Mouse (Mus musculus) intestine, embryonic 16.5 days (tissue): ENCODE data around the gene Mrps18b. TPM values are rescaled to one million over a fixed set of nuclear protein-coding genes. Genes with fewer than 3 reads are reported as not detected.
"Not testable (repeated sequence)": the region's sequence is repeated elsewhere in the genome, so short reads cannot be mapped to it uniquely, and the experiment has no call there.

Experiments
- ATAC-seq: fragments of 200-750 bp; cut with Nextera tagmentation; 2 replicates; pipeline ENCODE4 v1.8.0; 2017; ENCODE audit warnings: moderate TSS enrichment, moderate library complexity
- H3K27ac ChIP-seq: fragments of 300-500 bp; sonication (generic); 2 replicates; pipeline ENCODE4 v1.5.1; 2014; ENCODE audit warnings: mild to moderate bottlenecking, low read length
- H3K27me3 ChIP-seq: fragments of 300-500 bp; sonication (generic); replicated peaks from 2 replicates; pipeline ENCODE4 v1.6.1; 2014; ENCODE audit warnings: low read length, control low read depth, mixed read lengths; ENCODE audit not compliant: control insufficient read depth, insufficient read depth
- H3K36me3 ChIP-seq: fragments of 300-500 bp; sonication (generic); 2 replicates; pipeline ENCODE4 v1.6.1; 2014; ENCODE audit warnings: low read length, control low read depth; ENCODE audit not compliant: control insufficient read depth, insufficient read depth
- H3K4me1 ChIP-seq: fragments of 300-500 bp; sonication (generic); 2 replicates; pipeline ENCODE4 v1.6.1; 2014; ENCODE audit warnings: low read length, control low read depth, mixed read lengths; ENCODE audit not compliant: control insufficient read depth, insufficient read depth
- H3K4me2 ChIP-seq: fragments of 300-500 bp; sonication (generic); 2 replicates; pipeline ENCODE4 v1.6.1; 2014; ENCODE audit warnings: low read depth, low read length, control low read depth
- H3K4me3 ChIP-seq: fragments of 300-500 bp; sonication (generic); 2 replicates; pipeline ENCODE4 v1.5.1; 2014; ENCODE audit warnings: mild to moderate bottlenecking, low read length
- H3K9ac ChIP-seq: fragments of 300-500 bp; sonication (generic); 2 replicates; pipeline ENCODE4 v1.6.1; 2014; ENCODE audit warnings: low read depth, low read length
- H3K9me3 ChIP-seq: fragments of 300-500 bp; sonication (generic); 2 replicates; pipeline ENCODE4 v1.6.1; 2016; ENCODE audit warnings: low read length, control low read depth; ENCODE audit not compliant: control insufficient read depth
- WGBS: fragments of 180-500 bp; shearing (Covaris S2); extraction: QIAGEN DNeasy Blood & Tissue Kit; methylation state at CpG from one replicate; pipeline ENCODE4 v1.1.7; 2014; 5-methylcytosine and 5-hydroxymethylcytosine counted together
- polyA plus RNA-seq: library from polyadenylated mRNA; unstranded; fragments of >200 nt; fragmentation: Nextera tagmentation; extraction: Ambion mirVana; gene quantifications from 2 replicates; pipeline ENCODE4 v1.2.1, GENCODE M21; 2015

Gene Mrps18b
- 133 and 145 TPM in 2 replicates for polyA plus RNA-seq

- peak; percentile 94 for ATAC-seq
- Histone ChIP-seq H3K36me3 (peaks cover 5% of the 10 kb centered on the region), H3K4me1 (peaks cover 24% of the 10 kb centered on the region), H3K4me3 (peak within 1 kb of the TSS; percentile 75), H3K27me3 (no peaks in the 10 kb centered on the region), H3K4me2 (peak within 1 kb of the TSS; percentile 83), H3K9me3 (no peaks in the 10 kb centered on the region), H3K9ac (peak within 1 kb of the TSS; percentile 91), H3K27ac (peak within 1 kb of the TSS; percentile 96)
- under 1% methylated on average over 82 of the region's 83 CpGs for WGBS
Observed at GRCm38 (mm10) chr17:35916297-35917142, at the start of gene Mrps18b, which contains the start of gene Ppp1r10. Mrps18b (minus strand) TSS chr17:35916389. Ppp1r10 (plus strand) TSS chr17:35916434.

- peaks cover 35% of the 10 kb centered on the region for H3K36me3 ChIP-seq
- no peak overlapping the region for H3K9ac ChIP-seq
- no peak for ATAC-seq
- H3K27me3 ChIP-seq, result no peaks in the 10 kb centered on the region
- no peak overlapping the region for H3K4me2 ChIP-seq
- WGBS, result 96% methylated on average over 10 of the region's 10 CpGs
- no peaks in the 10 kb centered on the region for H3K9me3 ChIP-seq
- peaks cover 2% of the 10 kb centered on the region for H3K4me1 ChIP-seq
- no peak overlapping the region for H3K4me3 ChIP-seq
- no peak overlapping the region for H3K27ac ChIP-seq
Observed at GRCm38 (mm10) chr17:35963279-35963678, 47.1 kb upstream of the Mrps18b start.

DNA sequence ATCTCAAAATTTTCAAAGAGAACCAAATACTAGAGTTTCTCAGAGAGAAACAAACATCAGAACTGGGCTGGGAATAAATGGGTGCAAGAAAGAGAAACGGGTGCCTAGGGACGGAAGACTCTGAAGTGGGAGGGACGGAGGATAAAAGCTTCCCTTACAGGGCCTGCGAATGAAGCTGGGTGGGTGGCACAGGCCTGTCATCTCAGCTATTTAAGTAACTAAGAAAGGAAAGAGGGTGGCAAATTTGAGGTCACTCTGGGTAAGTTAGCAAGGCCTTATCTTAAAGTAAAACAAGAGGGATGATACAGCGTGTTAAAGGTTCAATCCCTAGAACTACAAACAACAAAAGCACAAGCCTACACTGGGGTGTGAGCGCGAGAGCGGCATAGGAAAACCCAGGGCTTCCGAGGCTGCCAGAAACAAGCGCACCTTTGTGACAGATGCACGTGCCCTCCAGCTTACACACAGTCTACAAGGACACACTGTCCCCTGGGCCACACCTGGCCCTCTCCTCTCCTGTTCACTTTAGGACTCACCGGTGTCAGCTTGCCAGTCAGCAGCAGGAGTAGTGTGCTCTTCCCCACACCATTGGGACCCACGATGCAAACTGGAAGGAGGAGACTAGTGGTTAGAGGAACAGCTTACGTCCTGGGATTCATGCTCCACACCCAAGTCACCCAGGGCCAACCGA lies 42.5 kb upstream of the Mrps18b start:
- WGBS, result 95% methylated on average over 15 of the region's 15 CpGs
- H3K4me2 ChIP-seq, result no peak overlapping the region
- no peak overlapping the region for H3K4me3 ChIP-seq
- peaks cover 49% of the 10 kb centered on the region for H3K36me3 ChIP-seq
- no peaks in the 10 kb centered on the region for H3K27me3 ChIP-seq
- no peak overlapping the region for H3K9ac ChIP-seq
- ATAC-seq, result no peak
- H3K4me1 ChIP-seq, result no peaks in the 10 kb centered on the region
- H3K9me3 ChIP-seq, result no peaks in the 10 kb centered on the region
- H3K27ac ChIP-seq, result no peak overlapping the region

DNA sequence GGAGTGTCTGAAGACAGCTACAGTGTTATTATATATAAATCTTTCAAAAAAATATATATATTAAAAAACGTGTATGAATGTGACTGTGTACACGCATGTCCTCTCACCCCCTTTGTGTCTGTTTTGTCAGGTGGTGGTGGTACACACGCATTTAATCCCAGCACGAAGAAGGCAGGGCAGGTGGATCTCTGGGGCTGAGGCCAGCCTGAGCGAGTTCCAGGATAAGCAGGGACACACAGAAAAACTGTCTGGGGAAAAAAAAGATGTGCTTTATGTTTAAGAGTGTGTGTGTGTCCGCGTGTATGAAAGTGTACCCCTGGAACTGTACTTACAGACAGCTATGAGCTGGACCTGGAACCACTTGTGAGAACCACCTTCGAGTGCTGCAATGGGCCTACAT lies 38.5 kb upstream of the Mrps18b start:
- Histone ChIP-seq H3K27me3 (no peaks in the 10 kb centered on the region), H3K4me2 (no peak overlapping the region), H3K4me1 (no peaks in the 10 kb centered on the region), H3K9me3 (no peaks in the 10 kb centered on the region), H3K27ac (no peak overlapping the region), H3K36me3 (peaks cover 28% of the 10 kb centered on the region), H3K4me3 (no peak overlapping the region), H3K9ac (no peak overlapping the region)
- WGBS, result 77% methylated on average over 8 of the region's 8 CpGs
- no peak for ATAC-seq

GRCm38 (mm10) chr17:35952559-35952958 lies 36.4 kb upstream of the Mrps18b start:
- not testable (repeated sequence) for ATAC-seq, H3K4me1 ChIP-seq
- WGBS, result 93% methylated on average over 2 of the region's 3 CpGs

DNA sequence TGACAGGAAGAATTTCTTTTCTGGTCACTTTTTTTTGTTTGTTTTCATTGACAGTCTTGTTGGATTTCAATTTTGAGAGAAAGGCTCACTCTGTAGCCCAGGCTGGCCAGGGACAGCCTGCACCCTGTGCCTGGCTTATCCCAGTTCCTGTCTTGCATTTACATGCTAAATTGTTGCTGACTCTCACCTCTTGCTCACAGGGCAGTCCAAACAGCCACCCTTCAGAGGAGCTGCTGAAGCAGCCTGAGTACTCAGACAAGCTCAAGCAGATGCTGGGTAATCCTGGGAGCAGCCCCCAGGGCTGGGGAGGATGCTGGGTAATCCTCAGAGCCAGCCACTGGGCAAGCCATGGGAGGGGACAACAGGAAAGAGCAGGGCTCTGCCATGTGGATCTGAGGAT lies 34.8 kb upstream of the Mrps18b start:
- not testable (repeated sequence) for H3K9me3 ChIP-seq, H3K36me3 ChIP-seq, H3K4me3 ChIP-seq, ATAC-seq, H3K4me2 ChIP-seq, H3K9ac ChIP-seq, H3K4me1 ChIP-seq, H3K27me3 ChIP-seq, H3K27ac ChIP-seq

More at GRCm38 (mm10) chr17:35952559-35952958, 36.4 kb upstream of the Mrps18b start:
- not testable (repeated sequence) for H3K27ac ChIP-seq, H3K27me3 ChIP-seq, H3K4me3 ChIP-seq, H3K9me3 ChIP-seq, H3K4me2 ChIP-seq, H3K9ac ChIP-seq
- H3K36me3 ChIP-seq, result peaks cover 11% of the 10 kb centered on the region

DNA sequence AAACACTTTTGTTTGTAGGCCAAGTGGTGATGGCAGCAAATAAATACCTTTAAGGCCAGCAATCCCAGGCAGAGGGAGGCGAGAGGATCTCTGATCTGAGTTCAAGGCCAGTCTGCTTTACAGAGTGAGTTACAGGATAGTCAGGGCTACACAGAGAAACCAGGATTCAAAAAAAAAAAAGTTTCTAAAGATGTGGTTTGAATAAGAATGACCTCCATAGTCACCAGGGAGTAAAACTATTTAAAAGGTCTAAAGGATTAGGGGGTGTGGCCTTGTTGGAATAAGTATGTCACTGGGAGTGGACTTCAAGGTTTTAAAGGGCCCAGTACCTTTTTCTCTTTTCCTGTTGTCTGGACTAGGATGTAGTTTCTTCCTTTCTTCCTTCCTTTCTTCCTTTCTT lies 23.8 kb upstream of the Mrps18b start:
- Histone ChIP-seq H3K4me1 (no peaks in the 10 kb centered on the region), H3K9ac (no peak overlapping the region), H3K4me3 (no peak overlapping the region), H3K36me3 (no peaks in the 10 kb centered on the region), H3K27ac (no peak overlapping the region), H3K9me3 (no peaks in the 10 kb centered on the region), H3K4me2 (no peak overlapping the region), H3K27me3 (no peaks in the 10 kb centered on the region)
- 58% methylated on average over 1 of the region's 1 CpGs for WGBS
- no peak for ATAC-seq

GRCm38 (mm10) chr17:35939108-35939507 lies 22.9 kb upstream of the Mrps18b start:
- ATAC-seq, result no peak
- WGBS, result 49% methylated on average over 2 of the region's 2 CpGs
- H3K9ac ChIP-seq, result no peak overlapping the region
- no peaks in the 10 kb centered on the region for H3K4me1 ChIP-seq
- no peaks in the 10 kb centered on the region for H3K9me3 ChIP-seq
- H3K27me3 ChIP-seq, result no peaks in the 10 kb centered on the region
- H3K4me2 ChIP-seq, result no peak overlapping the region
- H3K36me3 ChIP-seq, result no peaks in the 10 kb centered on the region
- no peak overlapping the region for H3K27ac ChIP-seq
- no peak overlapping the region for H3K4me3 ChIP-seq

- Histone ChIP-seq H3K9ac (no peak overlapping the region), H3K36me3 (no peaks in the 10 kb centered on the region), H3K27ac (no peak overlapping the region), H3K4me2 (no peak overlapping the region), H3K4me1 (no peaks in the 10 kb centered on the region), H3K9me3 (no peaks in the 10 kb centered on the region), H3K4me3 (no peak overlapping the region), H3K27me3 (no peaks in the 10 kb centered on the region)
- ATAC-seq, result peak; percentile 46; the same call in 1 of the 2 replicates
- WGBS, result 40% methylated on average over 2 of the region's 2 CpGs
Observed at GRCm38 (mm10) chr17:35937700-35938348, 21.6 kb upstream of the Mrps18b start.
